Mouse (Mus musculus) urinary bladder, adult 18-20 months (tissue): ENCODE data around the gene Phlpp2.

Source experiments
- DNase-seq, 2 experiments: peaks; one replicate each; pipeline ENCODE4 v3.0.0; 2022; ENCODE audit warnings: low spot score in 2 of 2, mixed read lengths in 2 of 2

Phlpp2 gene

GRCm38 (mm10) chr8:109902379-109902778, 34.0 kb downstream of the Phlpp2 start:
- no peak for DNase-seq

- DNase-seq = no peak
Measured at GRCm38 (mm10) chr8:109903909-109904469, 35.6 kb downstream of the Phlpp2 start.

- DNase-seq = no peak
Measured at GRCm38 (mm10) chr8:109904928-109905668, 36.8 kb downstream of the Phlpp2 start.

GRCm38 (mm10) chr8:109906907-109907306, 38.6 kb downstream of the Phlpp2 start:
- DNase-seq = no peak

- no peak for DNase-seq
Measured at GRCm38 (mm10) chr8:109907376-109907775, 39.0 kb downstream of the Phlpp2 start.

- DNase-seq = peak; percentile 17 to 21
Measured at GRCm38 (mm10) chr8:109917277-109917676, 48.9 kb downstream of the Phlpp2 start.

- peak in 1 of 2 experiments; percentile 15 for DNase-seq
Measured at GRCm38 (mm10) chr8:109920406-109921390, 52.4 kb downstream of the Phlpp2 start.

GRCm38 (mm10) chr8:109941606-109942360, 73.4 kb downstream of the Phlpp2 start:
- no peak for DNase-seq

GRCm38 (mm10) chr8:109945153-109945632, 76.9 kb downstream of the Phlpp2 start:
- DNase-seq = no peak

GRCm38 (mm10) chr8:109945694-109946093, 77.4 kb downstream of the Phlpp2 start:
- no peak for DNase-seq

GRCm38 (mm10) chr8:109946272-109946671, 77.9 kb downstream of the Phlpp2 start:
- DNase-seq = no peak

- DNase-seq = no peak
Measured at GRCm38 (mm10) chr8:109947447-109948284, 79.3 kb downstream of the Phlpp2 start.

GRCm38 (mm10) chr8:109948285-109948564, 79.9 kb downstream of the Phlpp2 start:
- no peak for DNase-seq

- DNase-seq = no peak
Measured at GRCm38 (mm10) chr8:109952171-109952570, 83.8 kb downstream of the Phlpp2 start.

GRCm38 (mm10) chr8:109954486-109954948, 86.2 kb downstream of the Phlpp2 start:
- DNase-seq = no peak

- DNase-seq = no peak
Measured at GRCm38 (mm10) chr8:109957167-109958028, 89.1 kb downstream of the Phlpp2 start.

- peak; percentile 37 to 62 for DNase-seq
Measured at GRCm38 (mm10) chr8:109958036-109958655, 89.8 kb downstream of the Phlpp2 start.

- no peak for DNase-seq
Measured at GRCm38 (mm10) chr8:109959112-109959511, 90.8 kb downstream of the Phlpp2 start.
